Mouse (Mus musculus) regulatory T cell (primary cell): ENCODE measurements at regions not wholly inside any gene's neighbourhood (a gene's known extent, or its start where the extent isn't known, plus 50 kb on each side); places are given as distances from the start of the nearest gene placed in this dataset.
"Not testable (repeated sequence)": the region's sequence is repeated elsewhere in the genome, so short reads cannot be mapped to it uniquely, and the experiment has no call there.

Experiments
- in situ Hi-C: fragments of 300-600 bp; cut with MboI, MseI; formaldehyde crosslinking; loops from one replicate; pipeline ENCODE4 v1.15.1; 2025; ENCODE audit warnings: high pct_unique_total_duplicates

DNA sequence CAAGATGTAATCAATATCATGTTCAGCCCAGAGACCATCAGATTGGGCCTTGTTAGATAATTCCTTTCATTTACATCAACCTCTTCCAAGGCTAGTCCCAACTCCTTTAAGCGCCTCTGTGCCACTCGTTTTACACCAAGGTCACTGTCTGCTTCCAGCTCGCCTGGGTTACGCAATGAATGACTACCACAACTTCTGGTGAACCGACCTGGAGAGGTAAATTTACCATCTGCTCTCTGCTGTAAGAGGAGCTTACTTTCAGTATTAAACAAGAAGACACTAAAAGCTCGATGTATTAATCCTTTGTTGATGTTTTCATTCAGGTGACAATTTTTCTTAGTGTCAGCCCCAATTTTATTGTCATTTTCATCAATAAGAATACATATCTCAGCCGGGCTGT, 51.7 kb upstream of the Fam174b start:
- in situ Hi-C loops = no loop called here

DNA sequence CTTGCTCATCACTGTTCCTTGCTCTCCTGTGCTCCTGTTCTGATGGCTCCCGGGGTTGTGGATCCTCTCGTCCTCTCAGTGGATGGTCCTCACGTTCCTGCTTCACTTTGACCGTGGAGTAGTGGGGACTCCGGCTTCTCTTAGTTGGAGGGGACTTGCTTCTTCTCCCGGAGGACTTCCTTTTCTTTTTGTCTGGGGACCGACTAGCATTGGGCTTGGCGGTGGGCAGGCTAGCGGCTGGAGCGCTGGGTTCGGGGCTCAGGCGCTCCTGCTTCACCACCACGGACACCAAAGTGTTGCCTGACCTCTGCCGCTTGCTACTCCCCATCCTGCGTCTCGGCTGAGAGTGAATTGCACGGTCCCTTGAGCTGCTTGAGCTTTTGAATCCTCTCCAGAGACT, 53.9 kb upstream of the Fam174b start:
- in situ Hi-C loops = not testable (repeated sequence)

DNA sequence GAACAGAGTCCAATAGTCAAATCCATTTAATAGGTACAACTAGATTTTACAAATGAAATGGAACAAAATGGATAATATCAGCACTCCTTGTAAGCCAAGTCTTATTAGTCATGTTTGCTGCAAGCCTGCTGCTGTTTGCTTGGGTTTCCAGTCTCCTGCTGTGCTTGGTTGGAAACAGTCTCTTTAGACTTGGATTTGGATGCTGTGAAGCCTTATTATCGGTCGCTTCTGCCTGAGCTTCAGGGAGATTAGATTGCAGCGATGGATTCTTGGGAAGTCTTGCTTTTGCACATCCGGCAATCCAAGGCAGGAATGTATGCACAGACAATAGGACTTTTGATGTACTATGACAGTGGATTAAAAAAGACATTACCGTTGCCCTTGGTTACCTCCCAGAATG, 57.3 kb upstream of the Fam174b start:
- in situ Hi-C loops = no loop called here

DNA sequence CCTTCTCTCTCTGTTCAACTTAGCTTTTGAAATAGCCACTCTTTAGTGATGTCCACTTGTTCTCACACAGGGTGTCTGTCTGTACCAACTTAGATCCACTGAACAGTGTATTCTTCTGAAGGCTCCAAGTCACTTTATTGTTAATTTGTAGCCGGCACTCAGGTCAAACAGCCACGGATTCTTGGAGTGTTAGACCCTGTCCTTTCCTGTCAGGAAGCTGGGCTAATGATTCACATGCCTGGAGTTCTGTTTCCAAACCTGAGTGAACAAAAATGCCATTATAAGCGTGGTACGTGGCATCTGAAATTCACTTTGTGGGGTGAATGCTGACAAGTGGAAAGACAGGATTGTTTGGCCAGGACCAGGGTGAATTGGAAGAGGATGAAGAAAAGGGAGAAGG, 69.5 kb upstream of the Fam174b start:
- in situ Hi-C loops = loop anchor here (25.0 kb wide), 1 partner anchor 1283 kb away; no protein-coding TSS in a partner anchor

DNA sequence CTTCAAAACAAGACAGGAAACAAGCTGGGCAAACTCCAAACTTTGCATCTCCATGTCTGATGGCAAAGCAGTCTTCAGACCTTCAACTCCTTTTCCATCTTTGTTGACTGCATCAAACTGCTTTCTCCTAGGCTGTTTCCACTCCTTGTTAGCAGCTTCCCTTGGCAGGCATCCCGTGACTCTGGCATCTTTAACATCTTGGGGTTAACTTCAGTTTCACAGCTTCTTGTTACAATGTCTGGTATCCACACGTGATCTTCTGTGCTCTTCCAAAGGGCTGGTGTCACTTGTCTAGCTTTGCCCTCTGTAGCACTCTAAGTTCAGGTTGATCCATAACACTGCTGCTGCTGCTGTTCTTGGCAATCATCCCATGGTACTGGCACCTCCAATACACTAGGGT, 71.3 kb upstream of the Fam174b start:
- in situ Hi-C loops = loop anchor here (25.0 kb wide), 1 partner anchor 1281 kb away; no protein-coding TSS in a partner anchor

DNA sequence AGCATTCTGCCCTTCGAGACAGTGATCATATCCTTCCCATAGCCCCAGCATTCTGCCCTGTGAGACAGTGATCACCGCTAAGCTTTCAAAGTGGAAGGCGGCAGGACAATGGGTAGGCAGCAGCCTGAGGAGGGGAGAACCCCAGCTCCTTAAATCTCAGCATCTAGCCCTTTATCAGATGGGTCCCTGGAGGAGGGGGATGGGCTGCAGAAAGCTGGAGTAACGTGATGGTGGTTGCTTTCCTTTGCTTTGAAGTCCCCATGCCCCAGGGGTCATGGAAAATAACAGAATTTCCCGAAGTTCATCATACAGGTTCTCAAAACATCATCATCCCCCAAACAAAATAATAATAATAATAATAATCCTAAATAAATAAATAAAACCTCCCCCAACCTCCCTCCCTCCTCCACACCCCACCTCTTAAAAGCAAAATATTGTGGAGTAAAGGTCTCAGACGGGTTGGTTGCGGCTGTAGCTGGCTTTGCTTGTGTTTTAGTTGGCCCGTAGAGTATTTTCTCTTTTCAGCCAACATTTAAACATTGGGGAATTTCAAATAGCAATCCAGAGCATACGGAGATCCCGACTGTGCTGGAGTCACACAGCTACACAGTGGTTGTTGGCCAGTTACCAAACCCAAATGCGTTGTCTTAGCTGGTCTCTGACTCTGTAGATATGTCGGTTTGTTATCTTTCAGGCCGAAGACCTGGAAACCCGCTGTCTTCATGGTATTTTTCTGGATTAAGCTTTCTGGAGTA, 73.0 kb upstream of the Fam174b start:
- in situ Hi-C loops = loop anchor here (25.0 kb wide), 1 partner anchor 1280 kb away; no protein-coding TSS in a partner anchor

DNA sequence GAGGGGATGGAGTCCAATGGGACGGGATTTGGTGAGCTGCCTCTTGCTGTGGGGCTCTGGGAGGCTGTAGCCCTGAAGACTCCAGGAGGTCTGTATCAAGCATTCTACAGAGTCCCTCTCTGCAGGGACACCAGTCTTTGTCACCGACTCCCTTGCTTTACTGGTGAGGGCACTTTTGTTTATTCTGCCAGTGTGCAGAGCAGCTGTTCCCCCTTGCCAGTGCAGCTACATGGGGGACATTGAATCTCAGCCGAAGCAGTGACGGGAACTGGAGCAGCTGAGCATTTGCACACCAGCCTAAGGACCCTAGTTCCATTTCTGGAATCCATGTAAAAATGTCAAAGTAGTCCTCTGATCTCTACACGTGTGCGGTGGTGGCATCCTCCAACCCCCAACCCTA, 75.1 kb upstream of the Fam174b start:
- in situ Hi-C loops = loop anchor here (5.0 to 25.0 kb wide), 2 partner anchors 692 to 1278 kb away; no protein-coding TSS in a partner anchor

DNA sequence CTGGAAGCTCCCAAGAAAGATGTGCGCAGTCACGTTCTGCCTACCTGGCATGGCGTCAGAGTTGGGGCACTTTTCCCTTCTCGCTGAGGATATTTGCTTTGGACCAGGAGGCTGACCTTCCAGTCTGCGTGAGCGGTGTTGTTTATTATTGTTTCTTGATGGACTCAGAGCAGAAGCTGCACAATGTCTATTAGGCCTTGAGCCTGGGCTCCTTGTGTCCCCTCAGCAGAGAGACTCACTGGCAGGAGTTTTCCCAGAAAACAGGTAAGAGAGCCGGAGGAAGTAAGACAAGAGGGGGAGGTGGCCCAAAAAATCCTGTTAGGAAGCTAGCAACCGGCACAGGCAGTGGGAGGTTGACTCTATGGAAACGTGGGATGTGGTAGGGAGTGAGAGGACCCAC, 77.6 kb upstream of the Fam174b start:
- in situ Hi-C loops = loop anchor here (5.0 to 25.0 kb wide), 2 partner anchors 695 to 1275 kb away; no protein-coding TSS in a partner anchor

DNA sequence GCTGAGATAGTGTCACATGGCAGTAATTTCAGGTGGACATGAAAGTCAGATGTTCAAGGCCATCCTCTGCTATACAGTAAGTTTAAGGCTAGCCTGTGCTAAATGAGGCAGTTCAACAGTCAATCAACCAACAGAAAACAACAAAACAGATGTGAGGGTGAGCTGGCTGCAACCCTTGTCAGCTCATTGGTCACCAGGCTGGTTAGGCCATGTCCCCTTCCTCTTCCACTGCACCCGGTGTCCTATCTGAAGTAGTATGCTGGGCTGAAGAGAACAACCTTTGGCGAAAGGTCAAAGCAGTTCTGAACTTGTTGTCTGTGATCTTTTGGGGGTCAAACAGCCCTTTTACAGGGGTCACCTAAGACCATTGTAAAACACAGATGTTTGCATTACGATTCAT, 78.2 kb upstream of the Fam174b start:
- in situ Hi-C loops = loop anchor here (5.0 to 25.0 kb wide), 2 partner anchors 695 to 1275 kb away; no protein-coding TSS in a partner anchor

DNA sequence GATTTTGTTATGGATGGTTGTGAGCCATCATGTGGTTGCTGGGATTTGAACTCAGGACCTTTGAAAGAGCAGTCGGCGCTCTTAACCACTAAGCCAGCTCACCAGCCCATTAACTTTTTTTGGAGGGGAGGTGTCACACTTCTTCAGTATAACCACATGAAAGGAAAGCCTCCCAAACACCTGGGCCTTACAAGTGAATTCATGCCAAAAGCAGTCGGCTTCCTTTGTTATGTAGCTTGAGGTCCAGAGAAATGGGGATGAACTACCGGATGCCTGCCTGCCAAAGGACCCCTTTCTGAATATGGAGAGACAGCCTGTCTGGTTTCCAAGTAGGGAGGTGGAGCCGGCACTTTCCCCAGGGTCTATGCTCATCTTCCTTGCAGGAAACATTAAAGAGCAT, 80.6 kb upstream of the Fam174b start:
- in situ Hi-C loops = loop anchor here (5.0 to 25.0 kb wide), 3 partner anchors 195 to 1272 kb away; no protein-coding TSS in a partner anchor

DNA sequence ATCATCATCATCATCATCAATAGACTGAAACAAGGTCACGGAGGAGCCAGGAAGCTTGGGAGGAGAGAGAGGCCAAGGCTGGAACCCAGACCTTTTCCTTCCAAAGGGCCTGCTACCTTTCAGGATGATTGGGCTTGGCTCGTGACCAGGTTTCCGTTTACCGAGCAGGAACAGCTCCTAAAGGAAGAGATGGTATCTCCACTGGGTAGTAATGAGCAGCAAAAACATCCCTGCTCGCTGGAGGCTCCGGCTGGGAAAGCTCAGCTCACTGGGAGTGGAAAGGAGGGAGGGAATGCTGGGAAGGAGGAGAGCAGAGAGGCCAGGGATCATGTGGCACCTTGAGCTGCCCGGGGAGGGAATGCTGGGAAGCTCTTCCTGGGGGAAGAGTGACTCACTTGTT, 82.8 kb upstream of the Fam174b start:
- in situ Hi-C loops = loop anchor here (5.0 to 25.0 kb wide), 3 partner anchors 198 to 1270 kb away; no protein-coding TSS in a partner anchor

DNA sequence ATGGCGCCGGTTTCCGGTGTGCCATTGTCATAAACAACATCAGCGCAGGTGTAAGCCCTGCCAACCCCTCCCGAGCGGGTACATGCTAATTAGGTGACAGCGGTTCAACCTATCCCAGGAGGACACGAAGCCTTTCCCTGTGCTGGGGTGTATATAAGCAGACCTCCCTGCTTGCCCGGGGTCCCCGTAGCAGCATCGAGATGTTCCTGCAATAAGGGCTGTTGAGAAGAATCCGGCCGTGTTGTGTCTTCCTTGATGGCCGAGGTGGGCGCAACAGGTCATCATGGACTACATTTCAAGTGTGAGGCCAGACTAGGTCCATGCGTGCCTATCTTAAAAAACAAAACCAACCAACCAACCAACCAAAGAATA, 83.7 kb upstream of the Fam174b start:
- in situ Hi-C loops = loop anchor here (5.0 to 25.0 kb wide), 3 partner anchors 198 to 1269 kb away; no protein-coding TSS in a partner anchor

DNA sequence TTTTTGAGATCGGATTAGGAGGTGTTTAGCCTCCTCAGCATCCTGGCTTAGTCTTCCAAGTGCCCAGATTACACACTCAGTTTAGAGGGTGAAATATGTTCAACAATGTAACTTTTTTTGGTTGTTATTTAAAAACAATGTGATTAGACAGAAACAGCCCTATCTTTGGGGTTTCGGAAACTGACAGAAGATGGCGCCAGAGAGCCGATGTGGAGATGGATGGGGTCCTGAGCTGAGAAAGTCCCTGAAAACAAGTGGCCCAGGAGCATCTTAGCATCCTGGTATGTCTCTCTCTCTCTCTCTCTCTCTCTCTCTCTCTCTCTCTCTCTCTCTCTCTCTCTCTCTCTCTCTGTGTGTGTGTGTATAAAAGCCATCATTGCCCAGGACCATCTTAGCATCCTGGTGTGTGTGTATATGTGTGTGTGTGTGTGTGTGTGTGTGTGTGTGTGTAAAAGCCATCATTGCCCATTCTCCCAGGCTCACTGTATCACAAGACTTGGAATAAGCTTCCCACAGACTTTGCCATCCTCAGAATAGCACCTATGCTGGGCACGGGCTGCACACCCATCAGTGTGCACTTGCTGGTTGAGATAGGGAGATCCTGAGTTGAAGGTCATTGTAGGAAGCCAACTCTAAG, 84.2 kb upstream of the Fam174b start:
- in situ Hi-C loops = loop anchor here (5.0 to 25.0 kb wide), 3 partner anchors 199 to 1269 kb away; no protein-coding TSS in a partner anchor

DNA sequence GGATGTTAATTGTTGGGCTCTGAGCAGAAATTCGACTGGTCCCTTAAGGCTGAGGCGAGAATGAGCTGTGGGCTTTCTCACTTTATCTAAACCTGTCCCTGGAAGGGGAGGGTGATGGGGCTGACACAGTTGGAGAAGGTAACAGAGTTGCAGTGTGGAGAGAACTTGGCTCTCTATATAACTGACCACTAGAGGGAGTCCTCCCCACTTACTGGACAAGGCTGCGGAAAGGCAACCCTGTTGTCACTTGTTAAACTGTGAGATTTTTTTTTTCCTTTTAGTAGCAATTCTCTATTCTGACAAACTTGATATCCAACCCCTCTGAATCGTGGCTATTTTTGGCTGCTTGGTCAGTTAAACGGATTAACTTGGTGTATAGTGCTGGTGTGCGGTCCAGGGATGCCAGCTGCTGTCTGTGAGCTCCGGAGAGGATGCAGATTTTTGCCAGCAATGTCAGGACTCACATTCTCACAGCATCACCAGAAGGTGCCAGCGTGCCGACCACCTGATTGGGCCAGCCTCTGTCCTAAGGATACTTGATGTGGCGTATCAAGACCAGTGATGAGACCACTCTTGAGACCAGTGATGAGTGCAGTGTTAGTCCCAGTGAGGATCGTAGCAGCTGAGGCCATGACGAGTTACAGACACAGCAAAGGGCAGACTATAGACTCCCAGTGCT, 85.8 kb upstream of the Fam174b start:
- in situ Hi-C loops = loop anchor here (10.0 to 25.0 kb wide), 2 partner anchors 200 to 1267 kb away; no protein-coding TSS in a partner anchor

DNA sequence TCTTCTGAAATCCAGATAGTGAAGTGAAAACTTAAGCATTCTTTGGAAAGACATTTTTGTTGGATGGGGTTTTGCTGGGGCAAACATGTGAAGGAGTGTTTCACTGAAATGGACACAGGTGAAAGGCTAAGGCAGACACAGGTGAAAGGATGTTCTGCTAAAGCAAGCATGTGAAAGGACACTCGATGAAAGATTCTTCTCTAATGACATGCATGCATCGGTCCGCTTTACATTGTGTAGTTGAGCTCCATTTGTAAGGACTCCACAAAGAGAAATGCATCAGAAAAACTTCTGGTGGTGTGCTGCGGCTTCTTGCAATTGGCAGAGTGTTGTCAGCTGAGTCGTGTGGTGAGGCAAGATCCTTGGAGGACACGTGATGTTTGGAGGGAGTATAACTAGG, 89.2 kb upstream of the Fam174b start:
- in situ Hi-C loops = loop anchor here (10.0 to 25.0 kb wide), 2 partner anchors 204 to 1264 kb away; no protein-coding TSS in a partner anchor

DNA sequence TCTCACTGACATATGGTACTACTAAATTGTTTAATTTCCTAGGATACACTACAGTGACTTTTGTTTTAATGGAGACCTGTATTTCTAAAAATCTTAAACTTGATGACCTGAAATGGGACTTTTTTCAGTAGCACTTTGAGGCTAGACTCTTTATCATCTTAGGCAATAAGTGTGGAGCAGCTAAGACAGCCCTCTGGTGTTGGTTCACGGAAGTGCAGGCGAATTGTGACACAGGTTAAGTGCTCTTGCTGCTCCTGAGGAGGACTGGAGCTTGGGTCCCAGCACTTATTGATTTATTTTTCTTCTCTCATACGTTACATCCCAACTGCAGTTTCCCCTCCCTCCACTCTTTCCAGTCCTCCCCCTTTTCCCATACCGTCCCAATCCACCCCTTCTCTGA, 92.1 kb upstream of the Fam174b start:
- in situ Hi-C loops = no loop called here

DNA sequence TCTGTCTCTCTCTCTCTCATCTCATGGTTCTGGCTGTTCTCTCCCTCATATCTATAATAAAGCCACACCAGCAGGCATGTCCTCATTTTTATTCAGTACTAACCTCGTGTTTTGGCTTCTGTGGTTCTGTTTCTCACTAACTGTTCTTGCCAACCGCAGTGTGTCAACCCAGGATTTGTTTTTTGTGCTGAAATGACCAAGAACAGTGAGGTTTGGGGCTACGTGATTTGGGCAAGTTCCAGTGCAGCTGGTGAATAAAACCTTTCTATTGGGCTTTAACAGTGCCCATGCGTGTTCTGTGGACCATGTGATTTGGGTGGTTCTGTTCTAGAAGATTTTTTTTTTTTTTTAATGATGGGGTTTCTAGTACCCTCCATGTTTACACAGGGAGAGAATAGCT, 93.0 kb upstream of the Fam174b start:
- in situ Hi-C loops = no loop called here

DNA sequence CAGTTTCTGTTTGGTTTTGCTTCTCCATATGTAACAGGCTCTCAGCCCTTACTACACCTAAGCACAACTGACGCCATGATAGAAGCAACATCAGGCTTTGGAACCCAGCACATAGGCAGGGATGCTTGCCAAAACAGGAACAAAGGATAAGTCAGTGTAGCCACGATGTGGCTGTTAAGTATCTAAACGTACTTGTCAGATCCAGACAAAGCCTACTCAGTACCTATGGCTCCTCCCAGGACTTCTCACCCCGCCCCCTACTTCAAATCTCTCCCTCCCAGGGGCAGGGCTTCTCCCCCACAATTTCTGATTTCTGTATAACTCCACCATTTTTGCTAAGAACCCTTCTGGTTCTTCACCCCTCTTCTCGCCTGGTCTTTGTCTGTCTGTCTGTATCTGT, 93.4 kb upstream of the Fam174b start:
- in situ Hi-C loops = no loop called here

DNA sequence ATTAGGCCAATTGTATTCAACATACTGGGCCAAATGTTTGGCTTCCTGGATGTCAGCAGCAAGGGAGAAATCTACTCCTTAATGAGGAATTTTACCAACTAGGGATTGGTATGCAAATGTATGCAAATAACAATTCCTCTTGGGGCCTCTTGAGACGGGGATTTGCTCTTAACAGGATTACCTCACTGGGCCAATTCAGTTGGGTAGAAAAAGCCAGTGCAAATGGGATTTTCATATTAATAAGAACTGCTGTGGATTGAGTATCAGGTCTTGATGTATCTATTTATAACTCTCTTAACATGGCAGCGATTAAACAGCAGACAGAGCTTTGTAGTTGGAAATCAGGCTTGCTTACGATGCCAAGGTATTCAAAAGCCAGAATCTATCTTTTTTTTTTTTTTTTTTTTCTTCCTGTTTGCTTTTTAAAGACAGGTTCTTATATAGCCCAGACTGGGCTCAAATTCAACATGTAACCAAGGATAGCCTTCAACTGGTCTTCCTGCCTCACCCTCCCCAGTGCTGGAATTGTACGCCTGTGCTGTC, 95.7 kb upstream of the Fam174b start:
- in situ Hi-C loops = no loop called here

DNA sequence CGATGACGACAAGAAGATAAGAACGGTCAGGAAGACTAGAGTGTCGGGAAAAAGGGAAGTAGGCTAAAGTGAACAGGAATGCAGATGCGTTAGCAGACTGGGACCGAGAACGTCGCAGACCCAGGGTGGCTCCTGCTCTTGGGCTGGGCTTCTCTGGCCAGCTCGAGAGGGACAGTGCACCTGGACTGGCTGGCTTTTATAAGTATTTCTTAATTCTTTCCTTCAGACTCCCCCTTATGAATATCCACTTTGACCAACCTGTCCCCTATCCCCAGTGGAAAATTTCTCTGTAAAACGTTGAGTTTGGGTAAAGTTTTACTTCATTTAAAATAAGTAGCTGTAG, 96.1 kb upstream of the Fam174b start:
- in situ Hi-C loops = no loop called here

DNA sequence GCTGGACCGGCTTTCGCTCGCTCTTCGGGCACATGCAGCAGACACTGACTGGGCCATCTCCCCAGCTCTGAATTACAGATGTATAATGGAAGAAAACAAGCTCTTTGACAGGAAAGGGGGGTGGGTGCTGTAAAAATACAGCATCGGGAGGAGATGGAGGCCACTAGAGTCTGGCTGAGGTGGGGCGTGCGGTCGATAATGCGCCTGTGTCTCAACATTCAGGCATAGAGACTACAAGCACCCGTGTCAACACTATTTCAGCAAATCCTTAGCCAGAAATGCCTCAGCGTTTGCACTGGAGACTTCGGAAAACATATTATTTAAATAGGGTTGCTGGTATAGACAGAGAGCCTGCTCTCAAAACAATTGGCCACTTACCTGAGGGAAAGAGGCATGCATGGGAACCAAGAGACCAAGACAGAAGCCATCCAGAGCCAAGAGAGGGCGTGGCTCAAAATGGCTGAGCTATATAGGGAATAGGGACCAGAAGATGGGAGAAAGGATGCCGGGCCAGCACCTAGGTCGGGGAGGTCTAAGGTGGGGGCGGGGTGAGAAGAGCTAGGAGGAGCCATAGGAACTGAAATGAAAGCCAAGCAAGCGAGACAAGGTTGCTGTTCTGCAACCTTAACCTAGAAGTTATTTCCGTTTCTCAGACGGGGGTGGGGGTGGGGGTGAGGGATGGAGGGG, 96.7 kb upstream of the Fam174b start:
- in situ Hi-C loops = no loop called here
